Mouse (Mus musculus): ENCODE measurements around the gene Sel1l3. TPM values are rescaled to one million over a fixed set of nuclear protein-coding genes. Genes with fewer than 3 reads are reported as not detected.

The Sel1l3 gene
- polyA plus RNA-seq, 1 experiment from 2014 or later = 7.7 TPM

GRCm38 (mm10) chr5:53235551-53235950 is 21.8 kb upstream of the Sel1l3 start:
- no peaks in the 10 kb centered on the region for H3K9me3 ChIP-seq (ENCODE audit: control insufficient read depth, low read length)
- no peak overlapping the region for H3K4me2 ChIP-seq (ENCODE audit: low read length)
- 21% methylated on average over 4 of the region's 4 CpGs for WGBS
- no peak for ATAC-seq (ENCODE audit: low FRiP score, low TSS enrichment)
- H3K4me1 ChIP-seq (ENCODE audit: control insufficient read depth, insufficient read depth, low read length) = peaks cover 7% of the 10 kb centered on the region; the same call in 1 of the 2 replicates
- H3K9ac ChIP-seq (replicated peaks; ENCODE audit: low read length) = no peak overlapping the region
- H3K36me3 ChIP-seq (ENCODE audit: control insufficient read depth, insufficient read depth, low read length) = no peaks in the 10 kb centered on the region
- H3K27ac ChIP-seq (replicated peaks; ENCODE audit: low read depth, low read length) = no peak overlapping the region
- no peaks in the 10 kb centered on the region for H3K27me3 ChIP-seq (ENCODE audit: control insufficient read depth, insufficient read depth, low read length)
- H3K4me3 ChIP-seq (replicated peaks; ENCODE audit: low read depth, low read length) = no peak overlapping the region
- no peak for DNase-seq

- H3K4me3 ChIP-seq (replicated peaks; ENCODE audit: low read depth, low read length) = no peak overlapping the region
- H3K4me1 ChIP-seq (ENCODE audit: control insufficient read depth, insufficient read depth, low read length) = no peaks in the 10 kb centered on the region
- 34% methylated on average over 4 of the region's 4 CpGs for WGBS
- no peaks in the 10 kb centered on the region for H3K9me3 ChIP-seq (ENCODE audit: control insufficient read depth, low read length)
- no peak overlapping the region for H3K27ac ChIP-seq (replicated peaks; ENCODE audit: low read depth, low read length)
- ATAC-seq (ENCODE audit: low FRiP score, low TSS enrichment) = no peak
- no peaks in the 10 kb centered on the region for H3K36me3 ChIP-seq (ENCODE audit: control insufficient read depth, insufficient read depth, low read length)
- H3K4me2 ChIP-seq (ENCODE audit: low read length) = no peak overlapping the region
- no peak overlapping the region for H3K9ac ChIP-seq (replicated peaks; ENCODE audit: low read length)
- DNase-seq = no peak
- no peaks in the 10 kb centered on the region for H3K27me3 ChIP-seq (ENCODE audit: control insufficient read depth, insufficient read depth, low read length)
These were observed 16.8 kb upstream of the Sel1l3 start for GRCm38 (mm10) chr5:53230560-53230959.

GRCm38 (mm10) chr5:53225434-53225833 is 11.7 kb upstream of the Sel1l3 start:
- Histone ChIP-seq H3K4me1 (ENCODE audit: control insufficient read depth, insufficient read depth, low read length) (no peaks in the 10 kb centered on the region), H3K27ac (replicated peaks; ENCODE audit: low read depth, low read length) (no peak overlapping the region), H3K36me3 (ENCODE audit: control insufficient read depth, insufficient read depth, low read length) (no peaks in the 10 kb centered on the region), H3K4me2 (ENCODE audit: low read length) (no peak overlapping the region), H3K27me3 (ENCODE audit: control insufficient read depth, insufficient read depth, low read length) (no peaks in the 10 kb centered on the region), H3K9me3 (ENCODE audit: control insufficient read depth, low read length) (no peaks in the 10 kb centered on the region), H3K9ac (replicated peaks; ENCODE audit: low read length) (no peak overlapping the region), H3K4me3 (replicated peaks; ENCODE audit: low read depth, low read length) (no peak overlapping the region)
- ATAC-seq (ENCODE audit: low FRiP score, low TSS enrichment) (no peak), DNase-seq (no peak)
- 92% methylated on average over 13 of the region's 13 CpGs for WGBS

GRCm38 (mm10) chr5:53214801-53215200 is 1.1 kb upstream of the Sel1l3 start:
- Histone ChIP-seq H3K4me2 (ENCODE audit: low read length) (peak overlapping the region; percentile 92), H3K4me3 (replicated peaks; ENCODE audit: low read depth, low read length) (0 out of 2 replicates have a peak overlapping the region, but pooled peaks have one; percentile 71), H3K9ac (replicated peaks; ENCODE audit: low read length) (no peak overlapping the region), H3K27me3 (ENCODE audit: control insufficient read depth, insufficient read depth, low read length) (peaks cover 5% of the 10 kb centered on the region; the same call in 1 of the 2 replicates), H3K9me3 (ENCODE audit: control insufficient read depth, low read length) (no peaks in the 10 kb centered on the region), H3K27ac (replicated peaks; ENCODE audit: low read depth, low read length) (0 out of 2 replicates have a peak overlapping the region, but pooled peaks have one; percentile 77), H3K4me1 (ENCODE audit: control insufficient read depth, insufficient read depth, low read length) (0 out of 2 replicates have a peak, but pooled peaks cover 11% of the 10 kb centered on the region), H3K36me3 (ENCODE audit: control insufficient read depth, insufficient read depth, low read length) (no peaks in the 10 kb centered on the region)
- ATAC-seq (ENCODE audit: low FRiP score, low TSS enrichment) (no peak), DNase-seq (peak; percentile 27)
- WGBS = 0% methylated on average over 1 of the region's 1 CpGs

GRCm38 (mm10) chr5:53214362-53214761 is 635 bp upstream of the Sel1l3 start:
- Histone ChIP-seq H3K9me3 (ENCODE audit: control insufficient read depth, low read length) (no peaks in the 10 kb centered on the region), H3K9ac (replicated peaks; ENCODE audit: low read length) (peak overlapping the region; percentile 86), H3K36me3 (ENCODE audit: control insufficient read depth, insufficient read depth, low read length) (no peaks in the 10 kb centered on the region), H3K4me2 (ENCODE audit: low read length) (peak overlapping the region; percentile 92), H3K4me1 (ENCODE audit: control insufficient read depth, insufficient read depth, low read length) (0 out of 2 replicates have a peak, but pooled peaks cover 11% of the 10 kb centered on the region), H3K27me3 (ENCODE audit: control insufficient read depth, insufficient read depth, low read length) (peaks cover 5% of the 10 kb centered on the region; the same call in 1 of the 2 replicates), H3K27ac (replicated peaks; ENCODE audit: low read depth, low read length) (peak overlapping the region; percentile 77), H3K4me3 (replicated peaks; ENCODE audit: low read depth, low read length) (peak overlapping the region; percentile 71)
- WGBS = 10% methylated on average over 5 of the region's 5 CpGs
- DNase-seq = no peak
- ATAC-seq (ENCODE audit: low FRiP score, low TSS enrichment) = peak; percentile 8; the same call in 1 of the 2 replicates

GRCm38 (mm10) chr5:53212782-53213710 is 681 bp downstream of the Sel1l3 start:
- Histone ChIP-seq H3K36me3 (ENCODE audit: control insufficient read depth, insufficient read depth, low read length) (no peaks in the 10 kb centered on the region), H3K4me2 (ENCODE audit: low read length) (peak overlapping the region; percentile 92), H3K27me3 (ENCODE audit: control insufficient read depth, insufficient read depth, low read length) (peaks cover 5% of the 10 kb centered on the region; the same call in 1 of the 2 replicates), H3K27ac (replicated peaks; ENCODE audit: low read depth, low read length) (peak overlapping the region; percentile 77), H3K9ac (replicated peaks; ENCODE audit: low read length) (peak overlapping the region; percentile 86), H3K9me3 (ENCODE audit: control insufficient read depth, low read length) (no peaks in the 10 kb centered on the region), H3K4me3 (replicated peaks; ENCODE audit: low read depth, low read length) (peak overlapping the region; percentile 71), H3K4me1 (ENCODE audit: control insufficient read depth, insufficient read depth, low read length) (0 out of 2 replicates have a peak, but pooled peaks cover 11% of the 10 kb centered on the region)
- ATAC-seq (ENCODE audit: low FRiP score, low TSS enrichment) (peak; percentile 46), DNase-seq (peak; percentile 67)
- under 1% methylated on average over 67 of the region's 99 CpGs for WGBS

GRCm38 (mm10) chr5:53212087-53212781 is 1.5 kb downstream of the Sel1l3 start:
- WGBS = 23% methylated on average over 20 of the region's 20 CpGs
- H3K4me1 ChIP-seq (ENCODE audit: control insufficient read depth, insufficient read depth, low read length) = 0 out of 2 replicates have a peak, but pooled peaks cover 11% of the 10 kb centered on the region
- H3K4me3 ChIP-seq (replicated peaks; ENCODE audit: low read depth, low read length) = peak overlapping the region; percentile 71
- no peaks in the 10 kb centered on the region for H3K9me3 ChIP-seq (ENCODE audit: control insufficient read depth, low read length)
- peaks cover 5% of the 10 kb centered on the region; the same call in 1 of the 2 replicates for H3K27me3 ChIP-seq (ENCODE audit: control insufficient read depth, insufficient read depth, low read length)
- H3K9ac ChIP-seq (replicated peaks; ENCODE audit: low read length) = peak overlapping the region; percentile 86
- peak overlapping the region; percentile 92 for H3K4me2 ChIP-seq (ENCODE audit: low read length)
- H3K27ac ChIP-seq (replicated peaks; ENCODE audit: low read depth, low read length) = no peak overlapping the region
- ATAC-seq (ENCODE audit: low FRiP score, low TSS enrichment) = no peak
- peak; percentile 53 for DNase-seq
- no peaks in the 10 kb centered on the region for H3K36me3 ChIP-seq (ENCODE audit: control insufficient read depth, insufficient read depth, low read length)

- Histone ChIP-seq H3K27ac (replicated peaks; ENCODE audit: low read depth, low read length) (no peak overlapping the region), H3K27me3 (ENCODE audit: control insufficient read depth, insufficient read depth, low read length) (peaks cover 5% of the 10 kb centered on the region; the same call in 1 of the 2 replicates), H3K9ac (replicated peaks; ENCODE audit: low read length) (no peak overlapping the region), H3K4me1 (ENCODE audit: control insufficient read depth, insufficient read depth, low read length) (0 out of 2 replicates have a peak, but pooled peaks cover 11% of the 10 kb centered on the region), H3K4me3 (replicated peaks; ENCODE audit: low read depth, low read length) (no peak overlapping the region), H3K4me2 (ENCODE audit: low read length) (peak overlapping the region; percentile 92; the same call in 1 of the 2 replicates), H3K36me3 (ENCODE audit: control insufficient read depth, insufficient read depth, low read length) (no peaks in the 10 kb centered on the region), H3K9me3 (ENCODE audit: control insufficient read depth, low read length) (no peaks in the 10 kb centered on the region)
- DNase-seq = no peak
- no peak for ATAC-seq (ENCODE audit: low FRiP score, low TSS enrichment)
- WGBS = 48% methylated on average over 6 of the region's 6 CpGs
These were observed 2.5 kb downstream of the Sel1l3 start for GRCm38 (mm10) chr5:53211241-53211640.
